Mouse (Mus musculus) embryonic facial prominence, embryonic 13.5 days (tissue): ENCODE measurements at regions not wholly inside any gene's neighbourhood (a gene's known extent, or its start where the extent isn't known, plus 50 kb on each side); places are given as distances from the start of the nearest gene placed in this dataset.

Experiments used
- ATAC-seq: fragments of 200-750 bp; cut with Nextera tagmentation; 2 replicates; pipeline ENCODE4 v1.8.0; 2017; ENCODE audit warnings: low read depth; ENCODE audit not compliant: insufficient number of reproducible peaks, insufficient read depth, low FRiP score, low TSS enrichment
- H3K27ac ChIP-seq: fragments of 300-500 bp; sonication (generic); 2 replicates; pipeline ENCODE4 v1.5.1; 2015; ENCODE audit warnings: moderate library complexity, mild to moderate bottlenecking, inconsistent platforms
- H3K27me3 ChIP-seq: fragments of 300-500 bp; sonication (generic); 2 replicates; pipeline ENCODE4 v1.6.1; 2015; ENCODE audit warnings: mild to moderate bottlenecking, inconsistent platforms
- H3K36me3 ChIP-seq: fragments of 300-500 bp; sonication (generic); 2 replicates; pipeline ENCODE4 v1.6.1; 2015; ENCODE audit warnings: mild to moderate bottlenecking, inconsistent platforms
- H3K4me1 ChIP-seq: fragments of 300-500 bp; sonication (generic); 2 replicates; pipeline ENCODE4 v1.6.1; 2015; ENCODE audit warnings: inconsistent platforms
- H3K4me2 ChIP-seq: fragments of 300-500 bp; sonication (generic); 2 replicates; pipeline ENCODE4 v1.6.1; 2015; ENCODE audit warnings: moderate library complexity, mild to moderate bottlenecking, inconsistent platforms
- H3K4me3 ChIP-seq: fragments of 300-500 bp; sonication (generic); 2 replicates; pipeline ENCODE4 v1.5.1; 2015; ENCODE audit warnings: mild to moderate bottlenecking, inconsistent platforms
- H3K9ac ChIP-seq: fragments of 300-500 bp; sonication (generic); 2 replicates; pipeline ENCODE4 v1.6.1; 2015; ENCODE audit warnings: mild to moderate bottlenecking, inconsistent platforms
- H3K9me3 ChIP-seq: fragments of 300-500 bp; sonication (generic); 2 replicates; pipeline ENCODE4 v1.6.1; 2016; ENCODE audit warnings: inconsistent platforms
- WGBS: fragments of 180-500 bp; shearing (Covaris S2); methylation state at CpG from one replicate; pipeline ENCODE4 v1.1.7; 2015; ENCODE audit warnings: mixed read lengths; 5-methylcytosine and 5-hydroxymethylcytosine counted together

DNA sequence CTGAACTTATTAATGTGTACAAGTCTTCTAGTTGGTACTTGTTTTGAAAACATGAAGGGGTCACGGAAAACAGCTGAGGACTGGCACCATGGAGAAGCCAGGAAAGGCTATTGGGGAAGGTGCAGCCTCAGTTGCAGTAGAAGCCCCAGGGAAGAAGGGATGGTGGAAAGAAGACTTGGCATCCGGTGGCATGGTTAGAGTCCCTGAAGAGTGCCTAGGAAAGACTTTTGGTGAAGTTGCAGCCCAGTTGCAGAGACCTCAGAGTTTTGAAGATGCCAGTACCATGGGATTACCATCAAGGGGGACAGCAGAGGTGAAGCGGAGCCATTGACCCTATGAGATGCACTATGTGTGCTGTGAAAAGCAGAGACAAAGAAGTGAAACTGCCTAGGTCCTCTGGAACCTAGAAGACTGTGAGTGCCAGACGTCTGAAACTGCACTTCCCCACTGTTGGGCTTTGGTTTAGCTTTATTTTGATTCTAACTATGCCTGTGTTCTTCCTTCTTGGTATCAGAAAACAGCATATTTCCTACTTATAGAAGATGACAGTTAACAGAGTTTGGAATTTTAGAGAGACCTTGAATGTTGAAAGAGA lies 96.9 kb upstream of the Zfp648 start:
- no peak for ATAC-seq
- no peaks in the 10 kb centered on the region for H3K27me3 ChIP-seq
- H3K27ac ChIP-seq: no peak overlapping the region
- H3K9me3 ChIP-seq: no peaks in the 10 kb centered on the region
- no peak overlapping the region for H3K4me2 ChIP-seq
- 78% methylated on average over 4 of the region's 4 CpGs for WGBS
- H3K4me1 ChIP-seq: peaks cover 10% of the 10 kb centered on the region; the same call in 1 of the 2 replicates
- no peak overlapping the region for H3K9ac ChIP-seq
- H3K4me3 ChIP-seq: no peak overlapping the region
- no peaks in the 10 kb centered on the region for H3K36me3 ChIP-seq

- Histone ChIP-seq H3K4me1 (peaks cover 10% of the 10 kb centered on the region; the same call in 1 of the 2 replicates), H3K9ac (no peak overlapping the region), H3K27ac (no peak overlapping the region), H3K9me3 (no peaks in the 10 kb centered on the region), H3K36me3 (no peaks in the 10 kb centered on the region), H3K4me2 (no peak overlapping the region), H3K4me3 (no peak overlapping the region), H3K27me3 (no peaks in the 10 kb centered on the region)
- ATAC-seq: no peak
- 56% methylated on average over 1 of the region's 1 CpGs for WGBS
Measured at GRCm38 (mm10) chr1:154104779-154105178, 96.2 kb upstream of the Zfp648 start.

DNA sequence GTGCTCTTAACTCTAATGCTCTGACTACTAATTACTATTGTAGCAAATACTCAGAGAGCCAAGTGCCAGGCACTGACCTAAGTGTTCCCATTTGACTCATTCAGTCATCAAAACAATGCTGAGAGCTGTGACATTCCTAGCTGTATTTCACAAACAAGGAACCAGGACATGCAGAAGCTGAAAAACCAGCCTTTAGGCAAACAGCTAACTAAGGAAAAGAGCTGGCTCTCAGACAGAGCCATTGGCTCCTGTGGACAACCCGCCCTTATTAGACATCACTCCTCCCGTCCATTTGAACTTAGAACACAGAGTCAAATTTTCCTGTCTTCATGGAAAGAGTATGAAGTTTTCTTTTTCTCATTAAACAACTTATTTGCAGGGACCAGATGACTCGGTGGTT lies 88.5 kb upstream of the Zfp648 start:
- Histone ChIP-seq H3K9ac (no peak overlapping the region), H3K27me3 (no peaks in the 10 kb centered on the region), H3K4me3 (no peak overlapping the region), H3K9me3 (no peaks in the 10 kb centered on the region), H3K36me3 (no peaks in the 10 kb centered on the region), H3K27ac (peak overlapping the region; percentile 66; the same call in 1 of the 2 replicates), H3K4me1 (peaks cover 41% of the 10 kb centered on the region), H3K4me2 (peak overlapping the region; percentile 11; the same call in 1 of the 2 replicates)
- ATAC-seq: no peak
- 37% methylated on average over 3 of the region's 3 CpGs for WGBS

- Histone ChIP-seq H3K4me2 (peak overlapping the region; percentile 18; the same call in 1 of the 2 replicates), H3K27me3 (no peaks in the 10 kb centered on the region), H3K9me3 (no peaks in the 10 kb centered on the region), H3K36me3 (no peaks in the 10 kb centered on the region), H3K4me3 (no peak overlapping the region), H3K4me1 (peaks cover 51% of the 10 kb centered on the region), H3K27ac (peak overlapping the region; percentile 66), H3K9ac (no peak overlapping the region)
- ATAC-seq: no peak
- 48% methylated on average over 12 of the region's 12 CpGs for WGBS
Measured at GRCm38 (mm10) chr1:154113291-154114050, 87.5 kb upstream of the Zfp648 start.

DNA sequence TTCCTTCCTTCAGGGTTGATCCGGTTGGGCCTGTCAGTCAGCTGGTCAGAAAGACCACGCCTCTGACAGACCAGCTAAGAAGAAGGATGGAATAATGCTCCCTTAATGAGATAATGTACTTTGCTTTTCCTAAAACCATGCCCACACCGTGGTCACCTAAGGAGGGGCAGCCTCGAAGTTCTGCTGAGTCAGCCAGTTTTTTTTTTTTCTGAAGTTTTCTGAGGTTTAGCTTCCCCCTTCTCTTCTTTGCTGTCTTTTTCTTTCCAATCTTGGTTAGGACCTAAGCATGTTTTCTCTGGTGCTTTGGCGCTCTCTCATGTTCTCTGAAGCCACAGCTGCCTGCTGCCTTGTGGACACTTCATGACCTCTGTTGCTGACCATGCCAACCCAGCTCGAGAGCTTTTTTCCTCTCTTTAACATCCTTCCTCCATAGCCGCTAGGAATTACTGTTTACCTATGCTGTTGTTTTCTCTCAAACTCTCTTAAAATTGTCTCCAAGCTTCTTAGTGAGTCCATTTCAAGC lies 84.7 kb upstream of the Zfp648 start:
- no peak for ATAC-seq
- H3K9me3 ChIP-seq: no peaks in the 10 kb centered on the region
- no peak overlapping the region for H3K27ac ChIP-seq
- H3K4me2 ChIP-seq: no peak overlapping the region
- H3K9ac ChIP-seq: no peak overlapping the region
- H3K36me3 ChIP-seq: no peaks in the 10 kb centered on the region
- WGBS: 66% methylated on average over 7 of the region's 7 CpGs
- peaks cover 73% of the 10 kb centered on the region for H3K4me1 ChIP-seq
- H3K27me3 ChIP-seq: no peaks in the 10 kb centered on the region
- no peak overlapping the region for H3K4me3 ChIP-seq

DNA sequence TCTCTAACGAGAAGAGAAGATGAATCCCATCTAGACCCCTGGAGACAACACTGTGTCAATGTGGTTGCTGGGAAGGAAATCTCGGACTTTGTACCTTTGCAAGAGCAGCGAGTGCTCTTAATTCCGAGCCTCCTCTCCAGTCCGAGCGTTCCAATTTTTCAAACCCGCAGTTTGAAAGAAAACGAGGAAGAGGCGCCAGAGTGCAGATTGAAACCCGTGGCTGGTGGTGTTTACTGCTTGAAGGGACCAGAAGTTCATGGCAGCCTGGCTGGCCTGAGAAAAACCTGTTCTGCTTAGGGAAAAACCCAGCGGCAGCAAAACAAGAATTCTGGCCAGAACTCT lies 83.7 kb upstream of the Zfp648 start:
- Histone ChIP-seq H3K27me3 (no peaks in the 10 kb centered on the region), H3K4me1 (peaks cover 67% of the 10 kb centered on the region), H3K9me3 (no peaks in the 10 kb centered on the region), H3K36me3 (no peaks in the 10 kb centered on the region), H3K4me2 (peak overlapping the region; percentile 55), H3K27ac (peak overlapping the region; percentile 84), H3K4me3 (peak overlapping the region; percentile 19), H3K9ac (peak overlapping the region; percentile 52; the same call in 1 of the 2 replicates)
- WGBS: 32% methylated on average over 11 of the region's 11 CpGs
- ATAC-seq: no peak

- 14% methylated on average over 20 of the region's 20 CpGs for WGBS
- Histone ChIP-seq H3K4me1 (peaks cover 62% of the 10 kb centered on the region), H3K27ac (peak overlapping the region; percentile 84), H3K4me3 (peak overlapping the region; percentile 19), H3K4me2 (peak overlapping the region; percentile 55), H3K36me3 (no peaks in the 10 kb centered on the region), H3K9ac (peak overlapping the region; percentile 52), H3K27me3 (no peaks in the 10 kb centered on the region), H3K9me3 (no peaks in the 10 kb centered on the region)
- ATAC-seq: peak; percentile 27; the same call in 1 of the 2 replicates
Measured at GRCm38 (mm10) chr1:154117688-154118373, 83.2 kb upstream of the Zfp648 start.

DNA sequence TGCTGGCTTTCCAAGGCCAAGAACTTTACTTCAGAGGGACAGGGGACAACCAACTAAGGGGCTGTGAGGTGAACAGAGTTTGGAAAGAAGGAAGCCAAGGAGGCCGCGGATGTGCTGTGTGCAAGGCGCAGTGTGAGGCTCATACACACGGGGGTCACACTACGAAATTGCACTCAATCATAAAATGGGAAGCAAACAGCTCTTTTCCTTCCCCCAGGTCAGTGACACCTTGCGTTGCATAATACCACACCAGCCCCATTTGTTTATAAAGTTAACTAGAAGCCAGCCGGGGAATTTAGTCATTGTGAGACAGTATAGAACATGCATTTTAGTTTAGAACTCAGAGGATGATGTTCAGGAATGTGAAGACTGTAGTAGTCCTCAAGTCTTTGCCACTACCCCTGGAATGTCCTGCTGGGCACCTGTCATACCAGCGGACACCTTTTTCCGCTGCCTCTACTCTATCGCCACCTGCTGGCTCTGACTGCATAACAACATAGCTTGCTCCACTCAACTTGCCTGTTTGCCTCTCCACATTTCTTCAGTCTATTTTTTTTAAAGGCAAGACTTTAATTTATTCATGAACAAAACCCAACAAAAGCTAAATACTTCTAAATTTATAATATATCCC lies 82.5 kb upstream of the Zfp648 start:
- Histone ChIP-seq H3K36me3 (no peaks in the 10 kb centered on the region), H3K4me1 (peaks cover 55% of the 10 kb centered on the region), H3K9ac (no peak overlapping the region), H3K27me3 (no peaks in the 10 kb centered on the region), H3K4me3 (no peak overlapping the region), H3K27ac (peak overlapping the region; percentile 84), H3K4me2 (peak overlapping the region; percentile 55), H3K9me3 (no peaks in the 10 kb centered on the region)
- 0 out of 2 replicates have a peak, but pooled peaks have one; percentile 23 for ATAC-seq
- 41% methylated on average over 10 of the region's 10 CpGs for WGBS

GRCm38 (mm10) chr1:154119611-154120010 lies 81.4 kb upstream of the Zfp648 start:
- no peaks in the 10 kb centered on the region for H3K9me3 ChIP-seq
- ATAC-seq: no peak
- 84% methylated on average over 5 of the region's 5 CpGs for WGBS
- peaks cover 50% of the 10 kb centered on the region for H3K4me1 ChIP-seq
- no peaks in the 10 kb centered on the region for H3K36me3 ChIP-seq
- H3K4me3 ChIP-seq: no peak overlapping the region
- H3K9ac ChIP-seq: no peak overlapping the region
- no peaks in the 10 kb centered on the region for H3K27me3 ChIP-seq
- H3K27ac ChIP-seq: no peak overlapping the region
- H3K4me2 ChIP-seq: no peak overlapping the region

DNA sequence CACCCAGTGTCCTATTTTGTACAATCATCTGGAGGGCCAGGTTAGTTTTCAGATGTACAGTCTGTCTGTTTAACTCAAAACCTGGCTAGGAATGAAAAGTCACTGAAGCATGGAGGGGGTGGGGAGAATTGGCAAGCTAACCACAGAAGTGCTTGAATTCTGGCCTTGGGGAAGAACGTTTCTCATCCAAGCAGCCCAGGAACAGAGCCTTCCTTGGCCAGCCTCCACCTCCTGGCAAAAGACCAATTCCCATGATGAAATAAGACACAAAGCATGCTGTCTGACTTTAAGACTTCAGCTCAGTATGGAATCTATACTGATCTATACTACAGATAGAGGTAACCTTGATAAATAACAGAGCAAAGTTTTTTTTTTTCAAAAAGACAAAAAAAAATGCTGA lies 80.3 kb upstream of the Zfp648 start:
- no peak overlapping the region for H3K4me3 ChIP-seq
- no peak overlapping the region for H3K9ac ChIP-seq
- no peaks in the 10 kb centered on the region for H3K9me3 ChIP-seq
- H3K27ac ChIP-seq: 0 out of 2 replicates have a peak overlapping the region, but pooled peaks have one; percentile 29
- H3K4me1 ChIP-seq: peaks cover 48% of the 10 kb centered on the region
- H3K4me2 ChIP-seq: no peak overlapping the region
- H3K36me3 ChIP-seq: no peaks in the 10 kb centered on the region
- H3K27me3 ChIP-seq: no peaks in the 10 kb centered on the region
- 12% methylated on average over 1 of the region's 1 CpGs for WGBS
- no peak for ATAC-seq

- Histone ChIP-seq H3K4me1 (peaks cover 15% of the 10 kb centered on the region), H3K4me2 (no peak overlapping the region), H3K9me3 (no peaks in the 10 kb centered on the region), H3K36me3 (no peaks in the 10 kb centered on the region), H3K4me3 (no peak overlapping the region), H3K27ac (no peak overlapping the region), H3K27me3 (no peaks in the 10 kb centered on the region), H3K9ac (no peak overlapping the region)
- ATAC-seq: no peak
Measured at GRCm38 (mm10) chr1:154124981-154125380, 76.0 kb upstream of the Zfp648 start.
